Mouse (Mus musculus) T-helper 17 cell (primary cell): ENCODE data around the gene Zbtb25.

Source experiments
- in situ Hi-C, 2 experiments: fragments of 300-600 bp; cut with MboI, MseI; formaldehyde crosslinking; loops; 1 replicate in 1 of 2; 2 replicates in 1 of 2; pipeline ENCODE4 v1.15.1; 2025; ENCODE audit warnings: high pct_unique_total_duplicates in 2 of 2

The Zbtb25 gene

GRCm38 (mm10) chr12:76300367-76300766 is 69.0 kb downstream of the Zbtb25 start:
- in situ Hi-C loops: no loop called here

GRCm38 (mm10) chr12:76299361-76299906 is 70.0 kb downstream of the Zbtb25 start:
- in situ Hi-C loops: no loop called here

GRCm38 (mm10) chr12:76297830-76298229 is 71.6 kb downstream of the Zbtb25 start:
- in situ Hi-C loops: no loop called here
